Mouse (Mus musculus): ENCODE data around the gene Spata25.
"Not testable (repeated sequence)": the region's sequence is repeated elsewhere in the genome, so short reads cannot be mapped to it uniquely, and the experiment has no call there.

Gene Spata25

DNA sequence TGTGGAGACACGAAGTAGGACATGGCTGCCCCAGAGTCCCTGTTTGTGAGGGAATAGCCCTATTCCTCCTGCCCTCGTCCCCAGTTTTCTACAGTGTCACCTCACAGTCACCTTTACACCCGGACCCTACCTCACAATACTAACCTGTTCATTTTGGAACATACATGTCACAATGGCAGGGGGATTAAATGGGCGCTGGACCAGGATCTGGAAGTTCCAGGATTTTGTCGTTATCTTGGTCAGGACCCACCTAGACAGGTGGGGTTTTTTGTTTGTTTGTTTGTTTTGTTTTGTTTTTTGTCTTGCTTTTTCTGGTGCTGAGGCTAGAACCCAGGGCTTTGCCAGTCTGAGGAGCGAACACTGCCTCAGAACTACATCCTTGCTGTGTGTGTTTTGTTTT lies at the start of gene Spata25:
TSS of gene Spata25 (minus strand) at position 101 of the 400 bp plus-strand sequence.
- no peak for DNase-seq (ENCODE audit: low spot score)

DNA sequence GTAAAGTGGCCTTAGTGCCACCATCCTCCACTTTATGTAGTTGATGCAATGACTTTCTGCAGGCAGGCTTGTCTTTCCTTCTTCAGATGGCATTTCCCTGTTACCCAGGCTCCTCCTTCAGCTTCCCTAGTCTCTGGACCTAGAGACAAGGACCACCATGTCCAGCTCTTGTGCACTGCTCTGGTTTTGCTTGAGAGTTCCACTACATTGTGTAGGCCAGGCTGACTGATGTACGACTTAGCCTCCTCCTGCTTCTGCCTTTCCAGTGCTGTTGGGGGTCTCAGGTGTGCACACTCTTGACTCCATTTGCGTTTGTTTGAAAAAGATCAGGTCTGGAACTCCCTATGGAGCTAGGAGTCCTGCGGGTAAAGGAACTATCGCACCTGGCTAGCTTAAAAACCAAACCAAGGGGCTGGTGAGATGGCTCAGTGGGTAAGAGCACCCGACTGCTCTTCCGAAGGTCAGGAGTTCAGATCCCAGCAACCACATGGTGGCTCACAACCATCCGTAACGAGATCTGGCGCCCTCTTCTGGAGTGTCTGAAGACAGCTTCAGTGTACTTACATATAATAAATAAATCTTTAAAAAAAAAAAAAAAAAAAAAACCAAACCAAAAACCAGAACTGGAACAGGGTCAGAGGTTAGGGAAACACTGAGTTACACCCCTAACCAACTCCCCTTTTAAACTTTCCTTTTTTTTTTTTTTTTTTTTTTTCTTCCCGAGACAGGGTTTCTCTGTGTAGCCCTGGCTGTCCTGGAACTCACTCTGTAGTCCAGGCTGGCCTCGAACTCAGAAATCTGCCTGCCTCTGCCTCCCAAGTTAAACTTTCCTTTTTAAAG lies 49.3 kb upstream of the Spata25 start:
- DNase-seq (ENCODE audit: low spot score), result not testable (repeated sequence)

DNA sequence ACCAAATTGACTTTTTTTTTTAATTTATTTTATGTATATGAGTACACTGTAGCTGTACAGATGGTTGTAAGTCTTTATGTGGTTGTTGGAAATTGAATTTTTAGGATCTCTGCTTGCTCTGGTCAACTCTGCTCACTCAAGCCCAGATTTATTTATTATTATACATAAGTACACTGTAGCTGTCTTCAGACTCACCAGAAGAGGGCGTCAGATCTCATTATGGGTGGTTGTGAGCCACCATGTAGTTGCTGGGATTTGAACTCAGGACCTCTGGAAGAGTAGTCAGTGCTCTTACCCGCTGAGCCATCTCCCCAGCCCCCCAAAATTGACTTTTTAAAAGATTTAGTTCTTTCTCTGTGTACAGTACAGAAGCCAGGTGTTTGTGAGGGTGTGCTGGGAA lies 47.3 kb upstream of the Spata25 start:
- not testable (repeated sequence) for DNase-seq (ENCODE audit: low spot score)

DNA sequence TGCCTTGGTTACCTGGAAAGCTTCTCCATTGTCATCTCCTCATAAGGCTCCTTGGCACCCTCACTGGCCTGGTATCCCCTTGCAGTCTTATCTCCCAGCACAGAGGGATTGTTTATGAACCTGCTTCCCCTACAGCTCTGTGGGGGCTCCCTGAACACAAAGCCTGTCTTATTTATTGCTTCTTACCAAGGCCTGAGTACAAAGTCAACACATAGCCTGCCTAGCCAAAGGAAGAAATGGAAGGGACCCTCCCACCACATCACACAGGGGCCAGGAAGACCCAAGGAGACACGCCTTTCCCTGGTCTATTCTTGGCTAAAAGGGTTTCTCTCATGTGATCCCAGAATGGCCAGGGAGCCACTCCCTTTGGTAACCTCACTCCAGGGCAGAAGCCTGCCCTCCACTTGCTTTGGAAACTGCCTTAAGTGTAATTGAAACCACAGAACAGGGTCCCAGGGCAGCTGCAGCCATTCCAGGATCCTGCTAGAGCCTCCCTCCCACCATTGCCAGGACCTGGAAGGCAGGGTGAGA lies 46.0 kb upstream of the Spata25 start:
- no peak for DNase-seq (ENCODE audit: low spot score)

DNA sequence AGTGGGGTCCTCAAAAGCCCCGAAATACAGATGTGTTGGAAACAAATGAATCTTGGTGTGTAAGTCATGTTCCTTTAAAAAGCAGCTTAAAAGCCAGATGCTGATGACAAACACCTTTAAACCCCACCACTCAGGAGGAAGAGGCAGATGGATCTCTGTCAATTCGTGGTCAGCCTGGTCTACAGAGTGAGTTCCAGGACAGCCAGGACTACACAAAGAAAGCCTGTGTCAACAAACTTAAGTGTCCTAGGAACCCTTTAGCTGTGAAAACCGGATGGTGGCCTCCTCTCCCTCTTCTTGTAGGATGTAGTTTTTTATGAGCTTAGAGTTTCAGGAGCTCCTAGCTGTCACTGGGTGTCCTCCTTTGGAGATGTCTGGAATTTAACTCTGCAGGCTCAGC lies 45.3 kb upstream of the Spata25 start:
- DNase-seq (ENCODE audit: low spot score), result no peak

DNA sequence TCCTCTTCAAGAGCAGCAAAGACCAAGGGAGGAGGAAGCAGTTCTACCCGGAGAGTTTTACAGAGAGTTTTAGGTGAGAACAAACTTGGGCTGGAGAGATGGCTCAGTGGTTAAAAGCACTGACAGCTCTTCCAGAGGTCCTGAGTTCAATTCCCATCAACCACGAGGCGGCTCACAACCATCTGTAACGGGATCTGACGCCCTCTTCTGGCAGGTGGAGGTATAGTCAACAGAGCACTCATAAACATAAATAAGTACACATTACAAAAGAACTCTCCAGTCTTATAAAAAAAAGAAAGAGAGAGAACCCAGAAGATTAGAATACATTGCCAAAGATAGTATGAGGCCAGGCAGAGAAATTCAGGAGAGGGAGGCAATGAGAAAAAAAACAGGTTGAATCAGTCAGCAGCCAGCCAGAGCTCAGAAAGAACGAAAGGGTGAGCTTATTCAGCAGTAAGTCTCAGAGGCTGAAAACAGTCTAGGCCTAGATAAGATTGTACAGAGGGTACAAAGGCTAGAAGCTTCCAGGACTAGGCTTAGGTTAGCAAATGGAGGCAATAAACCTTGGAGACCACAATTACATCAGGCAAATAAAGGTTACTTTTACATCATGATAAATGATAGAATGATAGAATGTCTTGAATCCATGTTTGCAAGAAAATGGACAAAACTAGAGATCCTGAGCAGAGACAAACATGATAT lies 43.4 kb upstream of the Spata25 start:
- DNase-seq (ENCODE audit: low spot score), result no peak

DNA sequence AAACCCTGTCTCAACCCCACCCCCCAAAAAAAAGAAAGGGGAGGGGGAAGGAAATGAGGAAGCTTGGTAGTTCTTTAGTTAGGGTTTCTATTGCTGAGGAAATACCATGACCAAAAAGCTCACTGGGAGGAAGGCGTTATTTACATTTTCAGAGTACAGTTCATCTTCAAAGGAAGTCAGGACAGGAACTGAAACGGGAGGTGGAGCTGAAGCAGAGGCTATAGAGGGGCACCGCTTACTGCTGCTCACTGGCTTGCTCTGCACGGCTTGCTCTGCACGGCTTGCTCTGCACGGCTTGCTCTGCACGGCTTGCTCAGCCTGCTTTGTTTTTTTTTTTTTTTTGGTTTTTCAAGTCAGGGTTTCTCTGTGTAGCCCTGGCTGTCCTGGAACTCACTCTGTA lies 40.2 kb upstream of the Spata25 start:
- peak; percentile 55 for DNase-seq (ENCODE audit: low spot score)

DNA sequence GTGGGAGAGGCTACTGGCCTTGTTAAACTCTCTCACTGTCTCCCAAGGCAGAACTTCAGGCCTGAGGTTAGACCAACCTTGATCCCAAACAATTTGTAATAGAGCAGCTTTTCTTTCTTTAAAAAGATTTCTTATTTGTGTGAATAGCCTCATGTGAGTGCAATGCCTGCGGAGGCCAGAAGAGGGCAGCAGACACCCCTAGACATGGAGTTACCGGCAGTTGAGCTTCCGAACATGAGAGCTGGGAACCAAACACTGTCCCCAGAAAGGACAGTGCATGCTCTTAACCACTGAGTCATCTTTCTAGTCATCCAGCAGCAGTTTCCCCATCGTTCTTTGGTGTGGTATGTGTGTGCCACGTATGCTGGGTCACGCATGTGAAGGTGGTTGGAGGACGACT lies 39.2 kb upstream of the Spata25 start:
- DNase-seq (ENCODE audit: low spot score), result no peak

DNA sequence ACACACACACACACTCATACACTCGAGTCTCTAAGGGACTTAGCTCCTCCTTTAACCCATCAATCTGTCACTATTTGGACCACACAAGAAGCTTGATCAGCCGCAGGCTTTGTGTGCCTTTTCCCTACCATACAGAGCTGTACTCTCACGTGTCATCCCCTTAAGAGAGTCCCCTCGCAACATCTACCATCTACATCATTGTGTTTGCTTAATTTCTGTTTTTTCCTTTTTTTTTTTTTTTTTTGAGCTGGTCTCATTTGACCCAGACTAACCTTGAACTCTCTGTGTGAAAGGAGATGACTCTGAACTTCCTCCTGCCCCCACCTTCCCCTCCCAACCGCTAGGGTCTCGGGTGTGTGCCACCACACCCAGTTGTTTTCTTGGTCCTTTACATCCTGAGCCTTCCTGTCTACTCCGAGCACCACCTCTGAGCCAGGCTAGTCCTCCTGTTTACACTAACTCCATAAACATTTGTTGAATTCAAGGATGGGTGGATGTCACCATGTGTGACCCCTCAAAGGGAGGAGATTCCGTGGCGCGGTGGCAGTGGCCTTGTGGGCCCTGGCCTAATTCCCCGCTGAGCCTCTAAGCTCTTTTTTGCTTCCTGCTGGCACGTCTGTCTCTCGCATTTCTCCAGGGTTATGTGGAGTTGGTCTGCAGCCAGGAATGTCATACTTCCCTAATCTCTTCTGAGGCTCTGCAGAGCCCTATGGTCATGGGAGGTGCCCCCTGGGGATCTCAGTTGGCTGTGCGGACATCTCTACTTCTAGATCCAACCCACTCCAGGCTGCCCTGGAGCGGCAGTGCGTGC lies 38.6 kb upstream of the Spata25 start:
- DNase-seq (ENCODE audit: low spot score), result peak; percentile 54

DNA sequence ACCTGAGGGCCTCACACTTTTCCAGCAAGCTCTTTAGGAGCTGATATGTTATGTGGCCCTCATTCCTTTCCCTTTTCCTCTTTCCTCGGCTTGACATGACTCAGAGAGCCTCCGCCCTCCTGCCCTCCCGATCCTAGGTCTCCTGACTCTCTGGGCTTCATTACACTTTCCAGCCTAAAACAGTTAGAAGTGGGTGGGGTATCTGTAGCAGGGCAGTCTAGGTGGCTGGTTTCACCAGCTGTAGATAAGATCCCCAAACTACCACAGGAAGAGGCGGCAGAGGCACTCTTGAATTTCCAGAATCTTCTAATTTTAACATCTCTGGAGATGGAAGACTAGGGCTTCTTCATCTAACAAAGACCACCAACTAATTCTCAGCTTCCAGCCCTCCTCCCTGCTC lies 36.3 kb upstream of the Spata25 start:
- no peak for DNase-seq (ENCODE audit: low spot score)

DNA sequence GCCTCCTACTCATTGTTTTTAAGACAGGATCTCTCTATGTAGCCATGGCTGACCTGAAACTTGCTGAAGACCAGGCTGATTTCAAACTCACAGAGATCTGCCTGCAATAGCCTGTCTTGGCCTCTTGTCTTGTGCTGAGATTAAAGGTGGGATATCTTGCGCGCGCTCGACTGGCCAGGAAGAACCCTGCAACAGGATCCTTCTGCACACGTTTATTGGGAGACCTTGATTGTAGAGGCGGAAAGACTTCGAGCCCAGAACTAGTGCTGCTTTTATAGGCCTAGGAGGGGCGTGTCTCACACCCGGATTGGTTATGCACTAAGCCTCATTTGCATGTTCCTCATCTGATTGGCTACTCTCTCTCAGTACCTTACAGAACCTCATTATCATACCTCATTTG lies 35.1 kb upstream of the Spata25 start:
- not testable (repeated sequence) for DNase-seq (ENCODE audit: low spot score)

DNA sequence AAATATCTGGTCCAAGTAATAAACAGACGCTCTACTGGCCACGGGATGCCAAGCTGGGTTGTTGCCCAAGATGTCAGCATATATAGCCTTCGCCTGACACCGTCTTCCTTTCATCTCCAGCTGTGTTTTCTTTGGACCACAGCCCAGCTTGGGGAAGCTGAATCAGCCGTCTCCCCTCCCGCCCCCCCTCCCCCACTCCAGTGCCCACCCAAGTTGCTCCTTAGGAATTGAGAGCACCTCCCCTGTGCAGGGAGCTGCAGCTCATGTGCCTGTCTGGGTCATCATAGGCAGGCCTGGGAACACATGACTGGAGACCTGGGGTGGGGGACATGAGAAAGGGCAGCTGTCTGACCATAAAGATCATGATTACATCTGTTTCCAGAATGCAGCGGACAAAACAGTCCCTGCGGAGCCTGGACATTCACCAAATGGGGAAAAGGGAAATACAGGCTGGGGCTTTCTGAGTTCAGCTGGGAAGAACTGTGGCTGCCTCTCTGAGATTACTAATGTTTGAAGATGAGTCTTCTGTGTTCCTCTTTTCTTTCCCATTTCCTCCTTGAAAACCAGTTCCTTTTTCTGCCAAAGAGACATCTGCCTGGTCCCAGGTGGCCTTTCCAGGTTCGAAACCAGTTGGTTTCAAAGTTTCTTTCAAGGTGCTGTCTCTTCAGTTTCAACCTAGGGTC lies 34.0 kb upstream of the Spata25 start:
- no peak for DNase-seq (ENCODE audit: low spot score)

DNA sequence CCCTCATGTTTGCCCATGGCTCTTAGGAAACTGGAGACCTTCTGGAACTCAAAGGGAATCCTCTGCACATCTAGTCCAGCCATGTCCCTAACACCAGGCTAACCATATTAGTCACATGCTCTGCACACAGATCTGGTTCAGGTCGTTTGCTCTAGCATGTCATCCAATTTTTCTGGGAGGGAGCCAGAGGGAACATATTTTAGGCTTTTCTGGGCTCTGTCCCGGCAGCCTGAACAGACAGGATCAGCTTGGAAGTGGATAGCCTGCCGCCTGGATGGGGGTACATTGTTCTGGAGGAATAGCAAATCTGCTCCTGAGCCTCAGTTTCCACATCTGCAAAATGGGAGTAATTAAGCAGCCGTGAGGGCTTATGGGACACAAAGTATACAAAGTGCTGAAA lies 32.8 kb upstream of the Spata25 start:
- DNase-seq (ENCODE audit: low spot score), result no peak

DNA sequence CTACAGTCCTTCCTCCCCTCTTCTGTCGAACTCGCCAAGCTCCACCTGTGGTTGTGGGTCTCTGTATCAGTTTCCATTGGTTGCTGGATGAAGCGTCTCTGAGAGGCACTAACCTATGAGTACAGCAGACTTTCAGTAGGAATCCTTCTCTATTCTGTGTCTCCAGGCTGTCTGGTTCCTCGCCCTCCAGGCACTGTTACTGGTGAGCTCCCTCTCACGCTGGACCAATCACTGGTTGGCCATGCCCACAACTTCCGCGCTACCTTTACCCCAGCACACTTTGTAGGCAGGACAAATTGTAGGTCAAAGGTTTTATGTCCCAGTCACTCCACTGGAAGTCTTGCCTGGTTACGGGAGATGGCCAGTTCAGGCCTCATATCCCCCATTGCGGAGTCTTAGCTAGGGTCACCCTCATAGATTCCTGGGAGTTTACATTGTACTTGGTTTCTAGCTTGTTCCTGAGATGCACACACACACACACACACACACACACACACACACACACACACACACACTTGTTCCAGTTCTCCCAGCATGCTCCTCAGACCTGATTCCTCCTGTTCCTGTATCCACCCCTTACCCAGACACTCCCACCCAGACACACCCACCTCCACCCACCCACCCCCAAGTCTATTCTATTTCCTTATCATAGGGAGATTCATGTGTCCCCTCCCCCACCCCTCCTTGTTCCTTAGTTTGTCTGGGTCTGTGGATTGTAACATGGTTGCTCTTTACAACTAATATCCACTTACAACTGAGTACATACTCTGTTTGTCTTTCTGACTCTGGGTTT lies 31.5 kb upstream of the Spata25 start:
- no peak for DNase-seq (ENCODE audit: low spot score)

DNA sequence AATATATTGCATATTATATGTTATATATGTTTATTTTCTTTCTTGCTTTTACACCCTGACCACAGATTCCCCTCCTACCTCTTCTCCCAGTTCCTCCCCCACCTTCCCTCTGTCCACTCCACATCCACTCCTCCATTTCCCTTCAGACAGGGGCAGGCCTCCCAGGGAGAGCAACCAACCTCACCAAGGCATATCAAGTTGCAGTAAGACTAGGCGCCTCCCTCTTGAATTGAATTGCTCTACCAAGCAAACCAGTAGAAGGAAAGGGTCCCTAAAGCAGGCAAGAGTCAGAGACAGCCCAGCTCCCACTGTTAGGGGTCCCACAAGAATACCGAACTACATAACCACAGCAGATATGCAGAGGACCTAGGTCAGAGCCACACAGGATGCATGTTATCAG lies 30.8 kb upstream of the Spata25 start:
- DNase-seq (ENCODE audit: low spot score), result no peak

DNA sequence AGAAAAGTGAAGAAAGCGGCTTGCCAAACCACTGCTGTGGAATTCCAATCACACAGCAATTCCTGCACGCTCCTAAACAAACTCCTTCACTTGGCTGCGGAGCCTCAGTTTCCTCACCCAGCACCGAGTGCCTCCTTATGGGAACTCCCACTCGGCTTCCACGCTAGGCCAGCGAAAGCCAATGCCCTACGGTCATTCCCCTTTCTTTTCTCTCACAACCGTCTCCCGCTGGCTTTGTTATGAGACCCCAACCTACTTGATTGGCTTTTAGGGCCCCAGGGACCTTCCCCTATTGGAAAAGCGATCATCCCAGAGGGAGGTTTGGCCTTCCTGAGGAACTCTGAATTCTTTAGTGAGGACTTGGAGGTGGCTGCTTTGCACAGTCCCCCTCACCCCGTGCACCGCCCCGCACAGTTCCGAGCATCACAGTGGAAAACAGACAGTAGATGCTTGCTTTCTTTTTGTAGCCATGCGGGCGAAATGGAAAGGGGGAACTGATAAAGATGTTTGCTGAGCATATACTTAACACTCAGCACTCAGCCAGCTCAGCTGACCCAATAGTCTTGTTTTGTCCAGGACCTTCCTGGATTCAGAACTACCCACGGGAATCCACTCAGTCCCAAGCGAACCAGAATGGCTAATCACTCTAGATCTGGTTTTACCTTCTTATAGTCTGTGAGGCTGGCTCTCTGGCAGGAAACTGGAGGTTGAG lies 29.7 kb upstream of the Spata25 start:
- DNase-seq (ENCODE audit: low spot score), result no peak

DNA sequence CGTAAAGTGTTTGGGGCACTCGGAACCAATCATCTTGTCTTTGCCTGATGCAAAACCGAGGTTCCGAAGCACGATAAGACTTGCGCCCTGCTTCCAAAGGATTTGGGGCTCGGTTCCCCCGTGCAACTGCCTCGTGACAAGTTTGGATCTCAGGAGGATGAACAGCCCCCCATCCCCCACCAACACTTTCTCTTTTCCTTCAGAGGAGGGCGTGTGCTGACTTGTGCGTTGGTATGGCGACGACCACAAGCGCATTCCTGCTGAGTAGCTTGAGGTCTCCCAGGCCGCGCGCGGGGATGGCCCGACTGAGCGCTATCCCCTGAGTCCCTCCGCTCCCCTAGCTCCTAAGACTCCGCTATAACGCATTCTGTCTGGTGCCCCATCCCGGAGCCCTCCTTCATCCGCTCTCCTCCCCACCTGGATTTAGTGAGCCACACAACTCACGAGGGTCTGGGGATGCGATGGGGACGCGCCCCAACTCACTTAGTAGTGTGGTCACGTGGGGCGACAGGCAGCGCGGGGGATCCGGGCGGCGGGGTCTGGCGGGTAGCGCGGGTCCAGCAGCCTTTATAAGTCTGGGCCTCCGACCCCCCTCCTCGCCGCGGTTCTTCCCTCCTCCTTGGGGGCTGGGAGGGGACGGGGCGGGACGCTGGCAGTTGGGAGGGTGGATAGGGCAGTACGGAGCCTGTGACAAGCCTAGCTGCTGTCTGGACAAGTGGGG lies 28.9 kb upstream of the Spata25 start, which contains the start of gene Pltp:
TSS of gene Pltp (minus strand) at position 611 of the 721 bp plus-strand sequence.
- peak; percentile 59 for DNase-seq (ENCODE audit: low spot score)

DNA sequence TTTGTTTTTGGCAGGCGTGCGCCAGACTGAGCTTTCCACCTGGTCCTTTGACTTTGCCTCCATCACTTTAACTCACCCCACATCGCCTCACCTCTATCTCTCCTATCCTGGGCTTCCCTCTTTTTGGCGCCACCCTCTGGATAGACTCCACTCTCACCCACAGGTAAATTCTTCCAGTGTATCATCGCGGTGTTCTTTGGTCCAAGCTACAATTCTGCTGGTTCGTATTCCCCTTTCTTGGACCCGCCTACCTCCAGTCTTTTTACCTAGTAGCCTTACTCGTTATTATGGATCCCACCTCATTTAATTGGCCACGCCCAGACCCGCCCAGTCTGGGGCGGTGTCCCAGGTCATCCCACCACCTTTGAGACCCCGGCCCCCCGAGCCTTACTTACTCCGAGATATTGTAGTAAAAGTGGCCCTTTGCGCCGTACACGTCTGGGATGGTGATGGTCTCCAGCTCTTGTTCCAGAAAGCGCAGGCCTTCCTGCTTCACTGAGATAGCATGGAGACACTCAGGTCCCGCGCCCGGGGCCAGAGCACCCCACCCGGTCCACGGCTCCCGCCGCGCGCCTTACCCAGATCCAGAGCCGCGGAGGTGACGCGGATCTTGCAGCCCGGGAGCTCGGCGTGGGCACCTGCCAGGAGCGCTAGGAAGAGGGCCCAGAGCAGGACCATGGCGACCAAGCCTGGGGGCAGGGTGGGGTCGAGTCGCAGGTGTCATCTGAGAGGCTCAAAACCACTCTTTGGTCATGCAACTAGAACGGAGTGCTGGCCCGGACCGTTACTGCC lies 28.2 kb upstream of the Spata25 start:
- peak; percentile 10 for DNase-seq (ENCODE audit: low spot score)

DNA sequence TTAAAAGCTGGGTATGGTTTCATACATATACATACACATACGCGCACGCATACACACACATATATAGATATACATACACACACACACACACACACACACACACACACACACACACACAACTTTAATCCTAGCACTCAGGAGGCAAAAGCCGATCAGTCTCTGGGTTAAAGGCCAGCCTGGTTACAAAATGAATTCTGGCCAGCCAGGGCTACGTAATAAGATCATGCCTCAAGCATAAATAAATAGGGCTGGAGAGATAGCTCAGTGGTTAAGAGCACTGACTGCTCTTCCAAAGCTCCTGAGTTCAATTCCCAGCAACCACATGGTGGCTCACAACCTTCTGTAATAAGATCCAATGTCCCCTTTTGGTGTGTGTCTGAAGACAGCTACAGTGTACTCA lies 27.2 kb upstream of the Spata25 start:
- DNase-seq (ENCODE audit: low spot score), result not testable (repeated sequence)

Data from T-cell, adult 2 months (primary cell).